Mouse (Mus musculus): ENCODE data around the gene Fkbp14. TPM values are rescaled to one million over a fixed set of nuclear protein-coding genes. Genes with fewer than 3 reads are reported as not detected.

Gene Fkbp14
- polyA plus RNA-seq, 1 experiment from 2014 or later = 33.1 TPM

- H3K4me3 ChIP-seq (ENCODE audit: low read depth, low read length) = no peak overlapping the region
- no peak overlapping the region for H3K27ac ChIP-seq (ENCODE audit: low read length)
- H3K36me3 ChIP-seq (ENCODE audit: control insufficient read depth, insufficient read depth, low read length) = no peaks in the 10 kb centered on the region
- no peak overlapping the region for H3K4me2 ChIP-seq (replicated peaks; ENCODE audit: low read depth, low read length)
- no peak for ATAC-seq (ENCODE audit: insufficient number of reproducible peaks, insufficient read depth, low FRiP score, low read depth)
- H3K4me1 ChIP-seq (ENCODE audit: control insufficient read depth, insufficient read depth, low read length) = no peaks in the 10 kb centered on the region
- no peak overlapping the region for H3K9ac ChIP-seq (replicated peaks; ENCODE audit: low read depth, low read length)
- no peaks in the 10 kb centered on the region for H3K27me3 ChIP-seq (ENCODE audit: control insufficient read depth, insufficient read depth, low read length)
- H3K9me3 ChIP-seq (ENCODE audit: control insufficient read depth, low read depth, low read length) = no peaks in the 10 kb centered on the region
- WGBS = 23% methylated on average over 6 of the region's 6 CpGs
Observed at GRCm38 (mm10) chr6:54573218-54573955, 23.7 kb downstream of the Fkbp14 start.

GRCm38 (mm10) chr6:54569776-54570175 is 27.3 kb downstream of the Fkbp14 start:
- WGBS = 29% methylated on average over 7 of the region's 7 CpGs
- peaks cover 11% of the 10 kb centered on the region for H3K4me1 ChIP-seq (ENCODE audit: control insufficient read depth, insufficient read depth, low read length)

GRCm38 (mm10) chr6:54566546-54566919 is 30.6 kb downstream of the Fkbp14 start:
- ATAC-seq (ENCODE audit: insufficient number of reproducible peaks, insufficient read depth, low FRiP score, low read depth) = no peak
- H3K4me3 ChIP-seq (ENCODE audit: low read depth, low read length) = peak overlapping the region; percentile 41
- peak overlapping the region; percentile 3; the same call in 1 of the 2 replicates for H3K27ac ChIP-seq (ENCODE audit: low read length)
- H3K9me3 ChIP-seq (ENCODE audit: control insufficient read depth, low read depth, low read length) = no peaks in the 10 kb centered on the region
- H3K36me3 ChIP-seq (ENCODE audit: control insufficient read depth, insufficient read depth, low read length) = no peaks in the 10 kb centered on the region
- peaks cover 15% of the 10 kb centered on the region for H3K4me1 ChIP-seq (ENCODE audit: control insufficient read depth, insufficient read depth, low read length)
- peak overlapping the region; percentile 89 for H3K4me2 ChIP-seq (replicated peaks; ENCODE audit: low read depth, low read length)
- H3K9ac ChIP-seq (replicated peaks; ENCODE audit: low read depth, low read length) = no peak overlapping the region
- H3K27me3 ChIP-seq (ENCODE audit: control insufficient read depth, insufficient read depth, low read length) = no peaks in the 10 kb centered on the region
- 8% methylated on average over 6 of the region's 6 CpGs for WGBS

More at GRCm38 (mm10) chr6:54569776-54570175, 27.3 kb downstream of the Fkbp14 start:
- no peak overlapping the region for H3K4me2 ChIP-seq (replicated peaks; ENCODE audit: low read depth, low read length)
- no peak overlapping the region for H3K4me3 ChIP-seq (ENCODE audit: low read depth, low read length)
- no peak for ATAC-seq (ENCODE audit: insufficient number of reproducible peaks, insufficient read depth, low FRiP score, low read depth)
- no peaks in the 10 kb centered on the region for H3K27me3 ChIP-seq (ENCODE audit: control insufficient read depth, insufficient read depth, low read length)
- H3K27ac ChIP-seq (ENCODE audit: low read length) = no peak overlapping the region
- H3K36me3 ChIP-seq (ENCODE audit: control insufficient read depth, insufficient read depth, low read length) = no peaks in the 10 kb centered on the region
- H3K9ac ChIP-seq (replicated peaks; ENCODE audit: low read depth, low read length) = no peak overlapping the region
- H3K9me3 ChIP-seq (ENCODE audit: control insufficient read depth, low read depth, low read length) = no peaks in the 10 kb centered on the region

GRCm38 (mm10) chr6:54565665-54566545 is 31.2 kb downstream of the Fkbp14 start, which contains the start of gene Scrn1:
Gene Scrn1 (minus strand): TSS chr6:54566489.
- no peaks in the 10 kb centered on the region for H3K27me3 ChIP-seq (ENCODE audit: control insufficient read depth, insufficient read depth, low read length)
- peaks cover 15% of the 10 kb centered on the region for H3K4me1 ChIP-seq (ENCODE audit: control insufficient read depth, insufficient read depth, low read length)
- ATAC-seq (ENCODE audit: insufficient number of reproducible peaks, insufficient read depth, low FRiP score, low read depth) = peak; percentile 89; the same call in 1 of the 2 replicates
- no peak within 1 kb of the TSS; the same call in 1 of the 2 replicates for H3K9ac ChIP-seq (replicated peaks; ENCODE audit: low read depth, low read length)
- 2% methylated on average over 60 of the region's 60 CpGs for WGBS
- H3K27ac ChIP-seq (ENCODE audit: low read length) = peak within 1 kb of the TSS; percentile 48; the same call in 1 of the 2 replicates
- H3K4me3 ChIP-seq (ENCODE audit: low read depth, low read length) = peak within 1 kb of the TSS; percentile 41
- H3K4me2 ChIP-seq (replicated peaks; ENCODE audit: low read depth, low read length) = peak within 1 kb of the TSS; percentile 89
- H3K36me3 ChIP-seq (ENCODE audit: control insufficient read depth, insufficient read depth, low read length) = no peaks in the 10 kb centered on the region
- H3K9me3 ChIP-seq (ENCODE audit: control insufficient read depth, low read depth, low read length) = no peaks in the 10 kb centered on the region

- H3K4me2 ChIP-seq (replicated peaks; ENCODE audit: low read depth, low read length) = peak overlapping the region; percentile 89; the same call in 1 of the 2 replicates
- H3K4me3 ChIP-seq (ENCODE audit: low read depth, low read length) = peak overlapping the region; percentile 41; the same call in 1 of the 2 replicates
- WGBS = 16% methylated on average over 3 of the region's 3 CpGs
- H3K27ac ChIP-seq (ENCODE audit: low read length) = no peak overlapping the region
- H3K9me3 ChIP-seq (ENCODE audit: control insufficient read depth, low read depth, low read length) = no peaks in the 10 kb centered on the region
- H3K9ac ChIP-seq (replicated peaks; ENCODE audit: low read depth, low read length) = no peak overlapping the region
- peaks cover 15% of the 10 kb centered on the region for H3K4me1 ChIP-seq (ENCODE audit: control insufficient read depth, insufficient read depth, low read length)
- no peak for ATAC-seq (ENCODE audit: insufficient number of reproducible peaks, insufficient read depth, low FRiP score, low read depth)
- H3K36me3 ChIP-seq (ENCODE audit: control insufficient read depth, insufficient read depth, low read length) = no peaks in the 10 kb centered on the region
- no peaks in the 10 kb centered on the region for H3K27me3 ChIP-seq (ENCODE audit: control insufficient read depth, insufficient read depth, low read length)
Observed at GRCm38 (mm10) chr6:54565012-54565411, 32.1 kb downstream of the Fkbp14 start.

- no peaks in the 10 kb centered on the region for H3K9me3 ChIP-seq (ENCODE audit: control insufficient read depth, low read depth, low read length)
- no peak for ATAC-seq (ENCODE audit: insufficient number of reproducible peaks, insufficient read depth, low FRiP score, low read depth)
- H3K4me3 ChIP-seq (ENCODE audit: low read depth, low read length) = no peak overlapping the region
- 0 out of 2 replicates have a peak overlapping the region, but pooled peaks have one; percentile 0 for H3K4me2 ChIP-seq (replicated peaks; ENCODE audit: low read depth, low read length)
- no peak overlapping the region for H3K9ac ChIP-seq (replicated peaks; ENCODE audit: low read depth, low read length)
- H3K36me3 ChIP-seq (ENCODE audit: control insufficient read depth, insufficient read depth, low read length) = no peaks in the 10 kb centered on the region
- H3K27me3 ChIP-seq (ENCODE audit: control insufficient read depth, insufficient read depth, low read length) = no peaks in the 10 kb centered on the region
- WGBS = 53% methylated on average over 9 of the region's 9 CpGs
- no peak overlapping the region for H3K27ac ChIP-seq (ENCODE audit: low read length)
- H3K4me1 ChIP-seq (ENCODE audit: control insufficient read depth, insufficient read depth, low read length) = peaks cover 15% of the 10 kb centered on the region
Observed at GRCm38 (mm10) chr6:54564506-54564991, 32.6 kb downstream of the Fkbp14 start.

GRCm38 (mm10) chr6:54563561-54563960 is 33.5 kb downstream of the Fkbp14 start:
- Histone ChIP-seq H3K9me3 (ENCODE audit: control insufficient read depth, low read depth, low read length) (no peaks in the 10 kb centered on the region), H3K27me3 (ENCODE audit: control insufficient read depth, insufficient read depth, low read length) (no peaks in the 10 kb centered on the region), H3K36me3 (ENCODE audit: control insufficient read depth, insufficient read depth, low read length) (no peaks in the 10 kb centered on the region), H3K4me2 (replicated peaks; ENCODE audit: low read depth, low read length) (no peak overlapping the region), H3K9ac (replicated peaks; ENCODE audit: low read depth, low read length) (no peak overlapping the region), H3K4me3 (ENCODE audit: low read depth, low read length) (no peak overlapping the region), H3K27ac (ENCODE audit: low read length) (no peak overlapping the region), H3K4me1 (ENCODE audit: control insufficient read depth, insufficient read depth, low read length) (peaks cover 15% of the 10 kb centered on the region)
- ATAC-seq (ENCODE audit: insufficient number of reproducible peaks, insufficient read depth, low FRiP score, low read depth) = no peak
- 89% methylated on average over 4 of the region's 4 CpGs for whole genome bisulfite sequencing

Data from stomach, embryonic 14.5 days (tissue).